Mouse (Mus musculus): ENCODE measurements at regions not wholly inside any gene's neighbourhood (a gene's known extent, or its start where the extent isn't known, plus 50 kb on each side); places are given as distances from the start of the nearest gene placed in this dataset.

GRCm38 (mm10) chr3:50990810-50991209, 233.4 kb upstream of the Noct start:
- H3K36me3 ChIP-seq (ENCODE audit: control insufficient read depth, insufficient read depth), result no peaks in the 10 kb centered on the region
- no peak overlapping the region for H3K9ac ChIP-seq (ENCODE audit: low read depth, low read length)
- H3K27ac ChIP-seq (ENCODE audit: low read depth, low read length), result no peak overlapping the region
- H3K4me3 ChIP-seq (ENCODE audit: low read depth, low read length), result no peak overlapping the region
- no peak for ATAC-seq
- no peak overlapping the region for H3K4me2 ChIP-seq (replicated peaks; ENCODE audit: low read depth)
- H3K27me3 ChIP-seq (replicated peaks; ENCODE audit: control insufficient read depth, insufficient read depth, low read length), result no peaks in the 10 kb centered on the region
- TF ChIP-seq CTCF (IDR thresholded peaks at IDR 0.05; ENCODE audit: low read depth), result no peak
- H3K9me3 ChIP-seq (ENCODE audit: control insufficient read depth), result no peaks in the 10 kb centered on the region
- WGBS, result 79% methylated on average over 11 of the region's 11 CpGs
- no peaks in the 10 kb centered on the region for H3K4me1 ChIP-seq (replicated peaks; ENCODE audit: control insufficient read depth, insufficient read depth, low read length)

DNA sequence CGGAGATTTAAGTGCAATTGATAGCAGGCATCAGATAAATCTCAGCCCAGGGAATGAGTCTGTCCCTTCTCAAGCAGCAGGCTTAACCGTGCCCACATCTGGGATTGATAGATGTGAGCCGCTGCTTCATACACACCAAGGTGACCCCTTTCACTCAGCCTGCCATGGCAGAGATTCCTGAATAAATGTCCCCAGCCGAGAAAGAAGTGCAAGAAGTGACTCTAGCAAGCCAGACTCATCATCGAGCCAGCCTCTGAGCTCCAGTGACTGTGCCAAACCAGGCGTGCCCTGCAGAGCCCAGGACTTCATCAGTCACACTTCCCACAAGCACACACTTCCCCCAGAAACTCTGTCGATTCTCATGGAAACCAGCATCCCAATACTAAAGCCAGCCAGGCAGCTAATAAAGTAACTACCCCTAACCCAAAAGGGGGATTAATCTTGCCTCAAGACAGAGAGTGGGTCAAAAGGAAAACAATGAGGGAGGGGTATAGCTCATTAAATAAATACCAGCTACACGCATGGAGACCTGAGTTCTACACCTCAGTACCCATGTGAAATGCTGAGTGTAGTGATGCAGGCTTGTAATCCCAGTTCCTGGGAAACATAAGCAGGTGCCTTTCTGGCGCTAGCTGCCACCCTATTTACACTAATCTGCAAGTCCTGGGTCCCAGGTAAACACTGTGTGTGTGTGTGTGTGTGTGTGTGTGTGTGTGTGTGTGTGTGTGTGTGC, 231.5 kb upstream of the Noct start:
- H3K4me3 ChIP-seq (ENCODE audit: low read depth, low read length), result no peak overlapping the region
- no peak for ATAC-seq

GRCm38 (mm10) chr3:50999745-51000144, 224.5 kb upstream of the Noct start:
- TF ChIP-seq CTCF (IDR thresholded peaks at IDR 0.05; ENCODE audit: low read depth), result no peak
- no peaks in the 10 kb centered on the region for H3K9me3 ChIP-seq (ENCODE audit: control insufficient read depth)
- 57% methylated on average over 3 of the region's 3 CpGs for WGBS
- H3K9ac ChIP-seq (ENCODE audit: low read depth, low read length), result no peak overlapping the region
- no peak for ATAC-seq
- no peaks in the 10 kb centered on the region for H3K4me1 ChIP-seq (replicated peaks; ENCODE audit: control insufficient read depth, insufficient read depth, low read length)
- H3K4me3 ChIP-seq (ENCODE audit: low read depth, low read length), result no peak overlapping the region
- no peak overlapping the region for H3K4me2 ChIP-seq (replicated peaks; ENCODE audit: low read depth)
- H3K36me3 ChIP-seq (ENCODE audit: control insufficient read depth, insufficient read depth), result no peaks in the 10 kb centered on the region
- no peaks in the 10 kb centered on the region for H3K27me3 ChIP-seq (replicated peaks; ENCODE audit: control insufficient read depth, insufficient read depth, low read length)
- H3K27ac ChIP-seq (ENCODE audit: low read depth, low read length), result no peak overlapping the region

More for the DNA sequence above, 231.5 kb upstream of the Noct start:
- TF ChIP-seq CTCF (IDR thresholded peaks at IDR 0.05; ENCODE audit: low read depth), result no peak
- Histone ChIP-seq H3K9ac (ENCODE audit: low read depth, low read length) (no peak overlapping the region), H3K9me3 (ENCODE audit: control insufficient read depth) (no peaks in the 10 kb centered on the region), H3K36me3 (ENCODE audit: control insufficient read depth, insufficient read depth) (no peaks in the 10 kb centered on the region), H3K4me2 (replicated peaks; ENCODE audit: low read depth) (no peak overlapping the region), H3K27ac (ENCODE audit: low read depth, low read length) (no peak overlapping the region), H3K4me1 (replicated peaks; ENCODE audit: control insufficient read depth, insufficient read depth, low read length) (no peaks in the 10 kb centered on the region), H3K27me3 (replicated peaks; ENCODE audit: control insufficient read depth, insufficient read depth, low read length) (no peaks in the 10 kb centered on the region)
- 55% methylated on average over 9 of the region's 9 CpGs for WGBS

DNA sequence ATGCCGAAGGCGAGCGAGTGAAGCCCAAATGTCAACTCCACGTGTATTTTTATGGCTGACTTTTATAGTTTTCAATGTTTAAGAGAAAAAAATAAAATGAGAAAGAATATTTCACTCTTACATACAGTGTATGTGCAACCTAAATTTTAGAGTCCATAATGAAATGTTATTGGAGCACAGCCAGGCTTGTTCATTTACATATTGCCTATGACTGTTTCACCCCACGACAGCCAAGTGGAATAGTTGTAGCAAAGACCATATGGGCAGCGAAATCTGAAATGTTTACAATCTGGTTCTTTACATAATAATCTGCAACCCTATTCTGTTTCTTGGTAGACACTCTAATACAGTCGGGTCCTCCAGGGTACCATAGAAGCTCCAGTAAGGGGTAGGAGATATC, 223.3 kb upstream of the Noct start:
- H3K36me3 ChIP-seq (ENCODE audit: control insufficient read depth, insufficient read depth), result no peaks in the 10 kb centered on the region

GRCm38 (mm10) chr3:51002662-51003061, 221.6 kb upstream of the Noct start:
- no peaks in the 10 kb centered on the region for H3K9me3 ChIP-seq (ENCODE audit: control insufficient read depth)

More for the DNA sequence above, 223.3 kb upstream of the Noct start:
- no peak overlapping the region for H3K4me3 ChIP-seq (ENCODE audit: low read depth, low read length)
- H3K4me2 ChIP-seq (replicated peaks; ENCODE audit: low read depth), result no peak overlapping the region
- no peak for ATAC-seq
- H3K9ac ChIP-seq (ENCODE audit: low read depth, low read length), result no peak overlapping the region
- WGBS, result 86% methylated on average over 7 of the region's 7 CpGs
- H3K27ac ChIP-seq (ENCODE audit: low read depth, low read length), result no peak overlapping the region
- no peaks in the 10 kb centered on the region for H3K9me3 ChIP-seq (ENCODE audit: control insufficient read depth)
- no peak for TF ChIP-seq CTCF (IDR thresholded peaks at IDR 0.05; ENCODE audit: low read depth)
- H3K4me1 ChIP-seq (replicated peaks; ENCODE audit: control insufficient read depth, insufficient read depth, low read length), result no peaks in the 10 kb centered on the region
- H3K27me3 ChIP-seq (replicated peaks; ENCODE audit: control insufficient read depth, insufficient read depth, low read length), result no peaks in the 10 kb centered on the region

DNA sequence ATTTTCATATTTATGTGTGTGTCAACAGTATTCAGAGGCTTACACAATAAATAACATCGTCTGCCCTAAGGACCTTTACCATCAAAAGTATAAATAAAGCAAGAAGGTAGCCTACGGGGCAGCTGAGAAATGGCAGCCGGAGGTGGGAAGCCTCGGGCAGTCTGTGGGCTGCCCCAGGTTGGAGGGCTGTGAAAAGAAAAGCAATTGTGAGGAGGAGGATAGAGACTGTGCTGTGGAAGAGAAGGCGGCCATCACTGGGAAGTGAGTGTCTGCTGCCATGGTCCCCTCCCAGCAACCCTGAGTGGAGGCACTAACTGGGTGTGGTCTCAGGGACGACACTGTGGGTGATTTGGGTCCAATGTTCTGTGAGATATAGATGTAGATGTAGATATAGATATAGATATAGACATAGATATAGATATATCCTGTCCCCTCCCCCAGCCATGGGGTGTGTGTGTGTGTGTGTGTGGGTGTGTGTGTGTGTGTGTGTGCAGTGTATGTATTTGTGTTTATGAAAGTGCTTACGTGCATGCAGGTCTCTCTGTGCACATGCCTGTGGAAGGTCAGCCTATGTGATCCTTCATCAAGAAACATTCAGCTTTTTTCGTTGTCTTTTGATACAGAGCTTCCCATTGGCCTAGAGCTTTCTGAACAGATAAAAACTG, 220.6 kb upstream of the Noct start:
- Histone ChIP-seq H3K36me3 (ENCODE audit: control insufficient read depth, insufficient read depth) (no peaks in the 10 kb centered on the region), H3K4me2 (replicated peaks; ENCODE audit: low read depth) (no peak overlapping the region), H3K9me3 (ENCODE audit: control insufficient read depth) (no peaks in the 10 kb centered on the region), H3K27me3 (replicated peaks; ENCODE audit: control insufficient read depth, insufficient read depth, low read length) (no peaks in the 10 kb centered on the region), H3K4me3 (ENCODE audit: low read depth, low read length) (no peak overlapping the region), H3K27ac (ENCODE audit: low read depth, low read length) (no peak overlapping the region), H3K4me1 (replicated peaks; ENCODE audit: control insufficient read depth, insufficient read depth, low read length) (no peaks in the 10 kb centered on the region), H3K9ac (ENCODE audit: low read depth, low read length) (no peak overlapping the region)
- no peak for TF ChIP-seq CTCF (IDR thresholded peaks at IDR 0.05; ENCODE audit: low read depth)
- no peak for ATAC-seq
- WGBS, result 81% methylated on average over 8 of the region's 8 CpGs

More at GRCm38 (mm10) chr3:51002662-51003061, 221.6 kb upstream of the Noct start:
- Histone ChIP-seq H3K4me1 (replicated peaks; ENCODE audit: control insufficient read depth, insufficient read depth, low read length) (no peaks in the 10 kb centered on the region), H3K27me3 (replicated peaks; ENCODE audit: control insufficient read depth, insufficient read depth, low read length) (no peaks in the 10 kb centered on the region), H3K36me3 (ENCODE audit: control insufficient read depth, insufficient read depth) (no peaks in the 10 kb centered on the region), H3K27ac (ENCODE audit: low read depth, low read length) (no peak overlapping the region), H3K4me3 (ENCODE audit: low read depth, low read length) (no peak overlapping the region), H3K4me2 (replicated peaks; ENCODE audit: low read depth) (no peak overlapping the region), H3K9ac (ENCODE audit: low read depth, low read length) (no peak overlapping the region)
- no peak for ATAC-seq
- WGBS, result 76% methylated on average over 6 of the region's 6 CpGs
- TF ChIP-seq CTCF (IDR thresholded peaks at IDR 0.05; ENCODE audit: low read depth), result no peak
